Comparison of ENCODE assay signal across 8 mouse cellular contexts in genomic region chr10:128805092-128806000, GRCm38 (mm10). TPM values are rescaled to one million over a fixed set of nuclear protein-coding genes. Genes with fewer than 3 reads are reported as not detected.
A peak's percentile ranks its signal among the peaks of the same experiment; 100 is the strongest.
DNase-seq lines count a peak whose midpoint lies in the region; ATAC-seq and TF ChIP-seq lines count a peak whose summit lies in the region.

No protein-coding gene starts in this region.

- peak; percentile 85 for ATAC-seq in cerebellum, adult (ENCODE audit: insufficient number of reproducible peaks, low FRiP score, low TSS enrichment)
- peak; percentile 93 for ATAC-seq in forebrain, embryonic 13.5 days
- ATAC-seq in neutrophil, adult 5-6 weeks (ENCODE audit: extremely low read depth, insufficient number of reproducible peaks, low FRiP score, poor library complexity, severe bottlenecking), result peak; percentile 88

- H3K4me1 ChIP-seq in ES-Bruce4 (ENCODE audit: control insufficient read depth, insufficient read depth, low read length), result no peaks in the 10 kb centered on the region
- peaks cover 58% of the 10 kb centered on the region for H3K4me1 ChIP-seq in forebrain, embryonic 13.5 days
- peaks cover 10% of the 10 kb centered on the region; the same call in 1 of the 2 replicates for H3K4me1 ChIP-seq in lung, adult 2 months (ENCODE audit: control insufficient read depth, insufficient read depth, low read length)

- peak overlapping the region; percentile 80 for H3K9ac ChIP-seq in ES-Bruce4 (ENCODE audit: low read depth, poor library complexity, severe bottlenecking)
- H3K9ac ChIP-seq in forebrain, embryonic 13.5 days, result peak overlapping the region; percentile 88

- TF ChIP-seq EP300 in ES-Bruce4 (IDR thresholded peaks at IDR 0.05; ENCODE audit: insufficient read depth, low read depth, low read length), result no peak

- H3K27me3 ChIP-seq in ES-Bruce4 (ENCODE audit: control insufficient read depth, insufficient read depth, low read length, poor library complexity, severe bottlenecking), result no peaks in the 10 kb centered on the region
- no peaks in the 10 kb centered on the region for H3K27me3 ChIP-seq in forebrain, embryonic 13.5 days

- peak; percentile 96 for DNase-seq in heart, postnatal 14 days
- DNase-seq in layer of hippocampus, adult 11-12 months (ENCODE audit: low spot score), result peak; percentile 94
- peak; percentile 90 for DNase-seq in lung, adult 2 months
- DNase-seq in thymus, adult 18-20 months, result peak; percentile 95

- intact Hi-C loops in heart, postnatal 14 days (cut with DNase I), result loop anchor here (2.0 kb wide), 1 partner anchor 57 kb away; no protein-coding TSS in a partner anchor

- TF ChIP-seq POLR2A in ES-Bruce4 (IDR thresholded peaks at IDR 0.05; ENCODE audit: insufficient read depth, low read length), result no peak
- peak; percentile 85 for TF ChIP-seq POLR2A in lung, adult 2 months (IDR thresholded peaks at IDR 0.05; ENCODE audit: borderline replicate concordance, extremely low read depth, low read depth, low read length)

- peak overlapping the region; percentile 16 for H3K27ac ChIP-seq in ES-Bruce4 (ENCODE audit: insufficient read depth, low read length)
- peak overlapping the region; percentile 98 for H3K27ac ChIP-seq in forebrain, embryonic 13.5 days

- no peak for TF ChIP-seq CTCF in ES-Bruce4 (IDR thresholded peaks at IDR 0.05; ENCODE audit: low read depth, low read length)
- TF ChIP-seq CTCF in lung, adult 2 months (IDR thresholded peaks at IDR 0.05; ENCODE audit: insufficient read depth, low read length), result no peak

- peak overlapping the region; percentile 78 for H3K4me2 ChIP-seq in forebrain, embryonic 13.5 days

- WGBS in forebrain, embryonic 13.5 days, result under 1% methylated on average over 65 of the region's 70 CpGs
- WGBS in lung, adult 2 months, result under 1% methylated on average over 70 of the region's 70 CpGs

- peak overlapping the region; percentile 83 for H3K4me3 ChIP-seq in ES-Bruce4 (ENCODE audit: low read depth, low read length)
- peak overlapping the region; percentile 78 for H3K4me3 ChIP-seq in forebrain, embryonic 13.5 days
- H3K4me3 ChIP-seq in lung, adult 2 months (replicated peaks; ENCODE audit: extremely low read depth, low read depth, low read length), result peak overlapping the region; percentile 97

- no peaks in the 10 kb centered on the region for H3K9me3 ChIP-seq in ES-Bruce4 (replicated peaks; ENCODE audit: control insufficient read depth, insufficient read depth, low read length, poor library complexity, severe bottlenecking)
- H3K9me3 ChIP-seq in forebrain, embryonic 13.5 days (replicated peaks), result no peaks in the 10 kb centered on the region

- H3K36me3 ChIP-seq in ES-Bruce4 (ENCODE audit: control insufficient read depth, insufficient read depth, low read length, poor library complexity, severe bottlenecking), result no peaks in the 10 kb centered on the region
- peaks cover 56% of the 10 kb centered on the region for H3K36me3 ChIP-seq in forebrain, embryonic 13.5 days (ENCODE audit: poor library complexity, severe bottlenecking)

RNA-seq across cellular contexts. Expression of gene Tmem198b, which starts 1.2 kb away (rescaled TPM):
- polyA plus RNA-seq in ES-Bruce4 (2011; ENCODE audit: insufficient read depth, insufficient read length, low read depth, missing spikeins), result 12.3 and 12.6 TPM in 2 replicates
- 14.9 and 16.3 TPM in 2 replicates for polyA plus RNA-seq in forebrain, embryonic 13.5 days (2015; fragmentation: Nextera tagmentation; extraction: Ambion mirVana)
- total RNA-seq in heart, postnatal 14 days (2021), result 10 to 100 TPM in 1 of 2 experiments, 1 to 10 TPM in 1; 8.6 to 11.1 TPM
- 18.3 and 20.6 TPM in 2 replicates for polyA plus RNA-seq in lung, adult 2 months (2012; rRNA removed)
- 7.9 and 8.0 TPM in 2 replicates for total RNA-seq in neutrophil, adult 5-6 weeks (2017)

RNA-seq across cellular contexts. Expression of gene Dnajc14, which starts 1.5 kb away (rescaled TPM):
- polyA plus RNA-seq in ES-Bruce4 (2011; ENCODE audit: insufficient read depth, insufficient read length, low read depth, missing spikeins), result 41.3 and 45.5 TPM in 2 replicates
- 52.2 and 55.9 TPM in 2 replicates for polyA plus RNA-seq in forebrain, embryonic 13.5 days (2015; fragmentation: Nextera tagmentation; extraction: Ambion mirVana)
- 10 to 100 TPM; 37.9 to 38.7 TPM for total RNA-seq in heart, postnatal 14 days (2021)
- polyA plus RNA-seq in lung, adult 2 months (2012; rRNA removed), result 14.8 and 22.7 TPM in 2 replicates
- total RNA-seq in neutrophil, adult 5-6 weeks (2017), result 77.7 and 87.9 TPM in 2 replicates

RNA-seq across cellular contexts. Expression of gene Sarnp, which starts 11.8 kb away (rescaled TPM):
- 269 and 288 TPM in 2 replicates for polyA plus RNA-seq in ES-Bruce4 (2011; ENCODE audit: insufficient read depth, insufficient read length, low read depth, missing spikeins)
- polyA plus RNA-seq in forebrain, embryonic 13.5 days (2015; fragmentation: Nextera tagmentation; extraction: Ambion mirVana), result 244 and 278 TPM in 2 replicates
- total RNA-seq in heart, postnatal 14 days (2021), result 10 to 100 TPM; 40.9 to 44.9 TPM
- polyA plus RNA-seq in lung, adult 2 months (2012; rRNA removed), result 3.4 and 9.9 TPM in 2 replicates
- total RNA-seq in neutrophil, adult 5-6 weeks (2017), result 77.9 and 106 TPM in 2 replicates

RNA-seq across cellular contexts. Expression of gene Mmp19, which starts 14.6 kb away (rescaled TPM):
- polyA plus RNA-seq in ES-Bruce4 (2011; ENCODE audit: insufficient read depth, insufficient read length, low read depth, missing spikeins), result 0.46 and 1.5 TPM in 2 replicates
- 0.35 and 0.38 TPM in 2 replicates for polyA plus RNA-seq in forebrain, embryonic 13.5 days (2015; fragmentation: Nextera tagmentation; extraction: Ambion mirVana)
- total RNA-seq in heart, postnatal 14 days (2021), result 1 to 10 TPM; 4.5 to 5.8 TPM
- polyA plus RNA-seq in lung, adult 2 months (2012; rRNA removed), result 10.0 and 10.3 TPM in 2 replicates
- total RNA-seq in neutrophil, adult 5-6 weeks (2017), result 4.2 and 4.4 TPM in 2 replicates

RNA-seq across cellular contexts. Expression of gene Ormdl2, which starts 16.1 kb away (rescaled TPM):
- 63.2 and 69.2 TPM in 2 replicates for polyA plus RNA-seq in ES-Bruce4 (2011; ENCODE audit: insufficient read depth, insufficient read length, low read depth, missing spikeins)
- polyA plus RNA-seq in forebrain, embryonic 13.5 days (2015; fragmentation: Nextera tagmentation; extraction: Ambion mirVana), result 46.5 and 51.1 TPM in 2 replicates
- 10 to 100 TPM in 1 of 2 experiments, 1 to 10 TPM in 1; 6.5 to 10.2 TPM for total RNA-seq in heart, postnatal 14 days (2021)
- 47.5 and 64.6 TPM in 2 replicates for polyA plus RNA-seq in lung, adult 2 months (2012; rRNA removed)
- 20.0 TPM in 2 replicates for total RNA-seq in neutrophil, adult 5-6 weeks (2017)

Comparison
In these comparisons a context has a peak if more than half of its experiments do, and no peak if none do; other contexts are left out.
1. Peak in every context shown above with its lines: DNase-seq, ATAC-seq, H3K4me3 ChIP-seq and H3K27ac ChIP-seq.
2. RNA of gene Sarnp, which starts 11.8 kb away (polyA plus RNA-seq): 269 to 288 TPM in ES-Bruce4 and 244 to 278 TPM in forebrain, embryonic 13.5 days; 3.4 to 9.9 TPM in lung, adult 2 months; every median in the first group is over 10 times any median in the second.